Mouse (Mus musculus): Measurements from ENCODE around the gene Lgals3. TPM values are rescaled to one million over a fixed set of nuclear protein-coding genes. Genes with fewer than 3 reads are reported as not detected.

Lgals3 gene
- polyA plus RNA-seq, 1 experiment from 2014 or later = 117 TPM

GRCm38 (mm10) chr14:47417346-47417745 is 49.8 kb downstream of the Lgals3 start:
- peak; percentile 19; the same call in 1 of the 2 replicates for ATAC-seq (replicated peaks; ENCODE audit: low FRiP score, low read depth)
- WGBS = 20% methylated on average over 3 of the region's 3 CpGs

GRCm38 (mm10) chr14:47417775-47418665 is 50.5 kb downstream of the Lgals3 start, which contains the start of gene Dlgap5:
Gene Dlgap5 (minus strand): TSS chr14:47418407.
- under 1% methylated on average over 36 of the region's 36 CpGs for WGBS
- peak; percentile 94 for ATAC-seq (replicated peaks; ENCODE audit: low FRiP score, low read depth)
- Histone ChIP-seq H3K9ac (ENCODE audit: low read depth, low read length) (peak within 1 kb of the TSS; percentile 31; the same call in 1 of the 2 replicates), H3K36me3 (ENCODE audit: insufficient read depth, low read length) (no peaks in the 10 kb centered on the region), H3K27me3 (ENCODE audit: insufficient read depth, low read length) (no peaks in the 10 kb centered on the region), H3K4me1 (replicated peaks; ENCODE audit: insufficient read depth, low read length) (0 out of 2 replicates have a peak, but pooled peaks cover 9% of the 10 kb centered on the region), H3K9me3 (replicated peaks; ENCODE audit: low read length) (no peaks in the 10 kb centered on the region), H3K27ac (peak within 1 kb of the TSS; percentile 38), H3K4me3 (replicated peaks; ENCODE audit: low read depth, low read length) (peak within 1 kb of the TSS; percentile 40), H3K4me2 (ENCODE audit: low read length) (peak within 1 kb of the TSS; percentile 54)
- TF ChIP-seq CTCF (IDR thresholded peaks at IDR 0.05; ENCODE audit: low read depth) = no peak; the same call in 1 of the 2 replicates
- DNase-seq (ENCODE audit: low spot score) = peak; percentile 97

More at GRCm38 (mm10) chr14:47417346-47417745, 49.8 kb downstream of the Lgals3 start:
- no peak overlapping the region for H3K27ac ChIP-seq
- peak overlapping the region; percentile 40 for H3K4me3 ChIP-seq (replicated peaks; ENCODE audit: low read depth, low read length)
- peaks cover 3% of the 10 kb centered on the region; the same call in 1 of the 2 replicates for H3K36me3 ChIP-seq (ENCODE audit: insufficient read depth, low read length)
- no peak for TF ChIP-seq CTCF (IDR thresholded peaks at IDR 0.05; ENCODE audit: low read depth)
- 0 out of 2 replicates have a peak, but pooled peaks cover 9% of the 10 kb centered on the region for H3K4me1 ChIP-seq (replicated peaks; ENCODE audit: insufficient read depth, low read length)
- H3K4me2 ChIP-seq (ENCODE audit: low read length) = peak overlapping the region; percentile 54
- no peak overlapping the region for H3K9ac ChIP-seq (ENCODE audit: low read depth, low read length)
- H3K27me3 ChIP-seq (ENCODE audit: insufficient read depth, low read length) = no peaks in the 10 kb centered on the region
- H3K9me3 ChIP-seq (replicated peaks; ENCODE audit: low read length) = no peaks in the 10 kb centered on the region
- peak; percentile 5 for DNase-seq (ENCODE audit: low spot score)

- Histone ChIP-seq H3K27me3 (ENCODE audit: insufficient read depth, low read length) (no peaks in the 10 kb centered on the region), H3K36me3 (ENCODE audit: insufficient read depth, low read length) (no peaks in the 10 kb centered on the region), H3K4me2 (ENCODE audit: low read length) (peak overlapping the region; percentile 54), H3K9ac (ENCODE audit: low read depth, low read length) (peak overlapping the region; percentile 31; the same call in 1 of the 2 replicates), H3K4me1 (replicated peaks; ENCODE audit: insufficient read depth, low read length) (0 out of 2 replicates have a peak, but pooled peaks cover 9% of the 10 kb centered on the region), H3K9me3 (replicated peaks; ENCODE audit: low read length) (no peaks in the 10 kb centered on the region), H3K4me3 (replicated peaks; ENCODE audit: low read depth, low read length) (peak overlapping the region; percentile 40), H3K27ac (no peak overlapping the region)
- ATAC-seq (replicated peaks; ENCODE audit: low FRiP score, low read depth) = no peak
- DNase-seq (ENCODE audit: low spot score) = peak; percentile 14
- no peak for TF ChIP-seq CTCF (IDR thresholded peaks at IDR 0.05; ENCODE audit: low read depth)
- 22% methylated on average over 5 of the region's 5 CpGs for WGBS
These were observed 51.1 kb downstream of the Lgals3 start for GRCm38 (mm10) chr14:47418666-47418991.

- Histone ChIP-seq H3K27ac (no peak overlapping the region), H3K4me3 (replicated peaks; ENCODE audit: low read depth, low read length) (no peak overlapping the region), H3K4me1 (replicated peaks; ENCODE audit: insufficient read depth, low read length) (0 out of 2 replicates have a peak, but pooled peaks cover 9% of the 10 kb centered on the region), H3K9me3 (replicated peaks; ENCODE audit: low read length) (no peaks in the 10 kb centered on the region), H3K9ac (ENCODE audit: low read depth, low read length) (no peak overlapping the region), H3K27me3 (ENCODE audit: insufficient read depth, low read length) (no peaks in the 10 kb centered on the region), H3K36me3 (ENCODE audit: insufficient read depth, low read length) (no peaks in the 10 kb centered on the region), H3K4me2 (ENCODE audit: low read length) (peak overlapping the region; percentile 54; the same call in 1 of the 2 replicates)
- 69% methylated on average over 9 of the region's 9 CpGs for WGBS
- no peak for TF ChIP-seq CTCF (IDR thresholded peaks at IDR 0.05; ENCODE audit: low read depth)
- DNase-seq (ENCODE audit: low spot score) = no peak
- ATAC-seq (replicated peaks; ENCODE audit: low FRiP score, low read depth) = no peak
These were observed 51.6 kb downstream of the Lgals3 start for GRCm38 (mm10) chr14:47419034-47419625.

- H3K9me3 ChIP-seq (replicated peaks; ENCODE audit: low read length) = no peaks in the 10 kb centered on the region
- ATAC-seq (replicated peaks; ENCODE audit: low FRiP score, low read depth) (no peak), DNase-seq (ENCODE audit: low spot score) (no peak)
- H3K27me3 ChIP-seq (ENCODE audit: insufficient read depth, low read length) = no peaks in the 10 kb centered on the region
- TF ChIP-seq CTCF (IDR thresholded peaks at IDR 0.05; ENCODE audit: low read depth) = no peak
- 91% methylated on average over 24 of the region's 24 CpGs for WGBS
- H3K4me2 ChIP-seq (ENCODE audit: low read length) = no peak overlapping the region
- 0 out of 2 replicates have a peak, but pooled peaks cover 9% of the 10 kb centered on the region for H3K4me1 ChIP-seq (replicated peaks; ENCODE audit: insufficient read depth, low read length)
- H3K9ac ChIP-seq (ENCODE audit: low read depth, low read length) = no peak overlapping the region
- no peak overlapping the region for H3K4me3 ChIP-seq (replicated peaks; ENCODE audit: low read depth, low read length)
- H3K36me3 ChIP-seq (ENCODE audit: insufficient read depth, low read length) = no peaks in the 10 kb centered on the region
- H3K27ac ChIP-seq = no peak overlapping the region
These were observed 52.2 kb downstream of the Lgals3 start for GRCm38 (mm10) chr14:47419723-47420276.

- no peak for DNase-seq (ENCODE audit: low spot score)
- WGBS = 39% methylated on average over 2 of the region's 2 CpGs
These were observed 54.1 kb downstream of the Lgals3 start for GRCm38 (mm10) chr14:47421606-47422005.

More at GRCm38 (mm10) chr14:47421606-47422005, 54.1 kb downstream of the Lgals3 start:
- H3K27ac ChIP-seq = no peak overlapping the region
- H3K36me3 ChIP-seq (ENCODE audit: insufficient read depth, low read length) = no peaks in the 10 kb centered on the region
- no peak overlapping the region for H3K4me2 ChIP-seq (ENCODE audit: low read length)
- H3K9ac ChIP-seq (ENCODE audit: low read depth, low read length) = no peak overlapping the region
- no peaks in the 10 kb centered on the region for H3K9me3 ChIP-seq (replicated peaks; ENCODE audit: low read length)
- H3K27me3 ChIP-seq (ENCODE audit: insufficient read depth, low read length) = no peaks in the 10 kb centered on the region
- no peak for ATAC-seq (replicated peaks; ENCODE audit: low FRiP score, low read depth)
- no peak overlapping the region for H3K4me3 ChIP-seq (replicated peaks; ENCODE audit: low read depth, low read length)
- H3K4me1 ChIP-seq (replicated peaks; ENCODE audit: insufficient read depth, low read length) = 0 out of 2 replicates have a peak, but pooled peaks cover 9% of the 10 kb centered on the region
- no peak for TF ChIP-seq CTCF (IDR thresholded peaks at IDR 0.05; ENCODE audit: low read depth)

Measured in kidney, postnatal 0 days (tissue).